Mouse (Mus musculus) naive thymus-derived CD4-positive, alpha-beta T cell, adult 5 months (primary cell): ENCODE measurements around the gene 3100002H09Rik. TPM values are rescaled to one million over a fixed set of nuclear protein-coding genes. Genes with fewer than 3 reads are reported as not detected.

Source experiments
- polyA plus RNA-seq: library from polyadenylated mRNA; unstranded; fragments of 100-300 nt; shearing (Covaris generic); gene quantifications from one replicate; pipeline ENCODE4 v1.2.1, GENCODE M21; 2017

Gene 3100002H09Rik
- not detected for polyA plus RNA-seq

DNA sequence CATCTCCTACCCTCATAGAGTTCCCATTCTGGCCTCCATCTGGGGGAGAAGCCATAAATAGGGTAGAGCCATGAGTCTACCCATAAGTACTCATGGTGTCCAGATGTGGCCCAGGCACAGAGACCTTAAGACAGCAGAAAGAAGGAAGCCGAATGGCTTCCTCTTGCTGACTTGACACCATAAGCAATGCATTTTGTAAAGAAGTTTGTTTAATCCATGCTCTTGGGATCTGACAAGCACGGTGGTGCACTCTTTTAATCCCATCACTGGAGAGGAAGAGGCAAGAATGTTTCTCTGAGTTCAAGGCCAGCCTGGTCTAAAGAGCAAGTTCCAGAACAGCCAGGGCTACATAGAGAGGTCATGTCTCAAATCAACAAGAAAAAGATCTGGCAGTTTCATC, at the start of gene 3100002H09Rik:
3100002H09Rik (minus strand) TSS at position 101 of the 400 bp plus-strand sequence.

GRCm38 (mm10) chr4:124656518-124656853, 45.9 kb upstream of the 3100002H09Rik start, which contains the start of gene Pou3f1:
Pou3f1 (plus strand) TSS chr4:124656807.

Other genes with a start within 250 kb of the 3100002H09Rik start
- gene Pou3f1, start 46.0 kb upstream of the 3100002H09Rik start, polyA plus RNA-seq = not detected
- gene Utp11, start 82.8 kb upstream of the 3100002H09Rik start, polyA plus RNA-seq = 34.0 TPM
- 0.76 TPM for gene Fhl3, start 89.9 kb upstream of the 3100002H09Rik start, polyA plus RNA-seq
- gene Sf3a3, start 104.0 kb upstream of the 3100002H09Rik start, polyA plus RNA-seq = 97.9 TPM
- gene Inpp5b, start 131.0 kb upstream of the 3100002H09Rik start, polyA plus RNA-seq = 142 TPM
- gene Mtf1, start 191.3 kb upstream of the 3100002H09Rik start, polyA plus RNA-seq = 16.9 TPM
- gene Yrdc, start 239.9 kb upstream of the 3100002H09Rik start, polyA plus RNA-seq = 154 TPM
- 24.0 TPM for gene 1110065P20Rik, start 240.4 kb upstream of the 3100002H09Rik start, polyA plus RNA-seq